Mouse (Mus musculus): Measurements from ENCODE around the gene Gm20661. TPM values are rescaled to one million over a fixed set of nuclear protein-coding genes. Genes with fewer than 3 reads are reported as not detected.

Gm20661 gene
- polyA plus RNA-seq, 1 experiment from 2014 or later, result 6.9 TPM

DNA sequence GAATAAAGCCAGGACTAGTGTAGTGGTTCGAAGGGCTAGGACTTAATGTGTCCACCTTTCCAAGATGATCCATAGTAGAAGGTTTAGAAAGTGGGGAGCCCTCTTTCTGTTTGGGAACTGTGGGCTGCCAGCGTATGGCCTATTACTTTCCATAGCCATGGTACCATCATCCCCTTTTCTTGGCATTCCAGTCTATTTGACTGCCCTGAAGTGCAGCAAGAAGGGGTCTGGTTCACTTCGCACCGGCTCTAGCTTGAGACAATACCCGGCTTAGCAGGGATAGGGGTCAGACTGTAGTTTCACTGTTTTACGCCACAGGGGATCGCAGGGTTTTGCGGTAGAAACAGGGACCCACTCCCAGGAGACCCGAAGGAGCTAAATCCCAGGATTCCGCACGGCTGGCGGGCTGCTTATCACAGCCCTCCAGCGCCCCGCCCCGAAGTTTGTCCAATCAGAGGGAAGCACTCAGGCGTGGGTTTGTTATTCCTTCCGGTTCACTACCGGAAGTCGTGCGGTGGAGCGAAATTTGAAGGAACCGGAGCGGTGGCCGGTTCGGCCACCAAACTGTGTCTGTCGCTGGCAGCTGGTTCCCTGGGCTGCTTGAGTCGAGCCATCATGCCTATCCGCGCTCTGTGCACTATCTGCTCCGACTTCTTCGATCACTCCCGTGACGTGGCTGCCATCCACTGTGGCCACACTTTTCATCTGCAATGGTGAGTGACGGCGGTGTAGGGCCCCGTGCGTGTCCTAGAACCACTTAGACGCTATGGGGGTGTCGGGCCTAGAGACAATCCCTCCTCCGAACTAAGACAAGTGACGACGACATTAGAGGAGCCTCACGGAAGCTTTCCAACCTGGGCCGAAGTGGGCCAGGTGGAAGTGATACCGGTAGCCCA lies 32.1 kb upstream of the Gm20661 start:
- peak overlapping the region; percentile 82 for H3K27ac ChIP-seq (replicated peaks)
- no peaks in the 10 kb centered on the region for H3K27me3 ChIP-seq
- peak; percentile 90 for ATAC-seq (ENCODE audit: insufficient number of reproducible peaks, low FRiP score, low TSS enrichment, low read depth)
- H3K4me2 ChIP-seq (replicated peaks), result peak overlapping the region; percentile 81
- no peaks in the 10 kb centered on the region for H3K9me3 ChIP-seq (replicated peaks)
- 12% methylated on average over 45 of the region's 45 CpGs for WGBS
- H3K4me1 ChIP-seq, result peaks cover 20% of the 10 kb centered on the region
- H3K36me3 ChIP-seq, result no peaks in the 10 kb centered on the region
- peak overlapping the region; percentile 43 for H3K9ac ChIP-seq
- peak overlapping the region; percentile 69 for H3K4me3 ChIP-seq (replicated peaks)

DNA sequence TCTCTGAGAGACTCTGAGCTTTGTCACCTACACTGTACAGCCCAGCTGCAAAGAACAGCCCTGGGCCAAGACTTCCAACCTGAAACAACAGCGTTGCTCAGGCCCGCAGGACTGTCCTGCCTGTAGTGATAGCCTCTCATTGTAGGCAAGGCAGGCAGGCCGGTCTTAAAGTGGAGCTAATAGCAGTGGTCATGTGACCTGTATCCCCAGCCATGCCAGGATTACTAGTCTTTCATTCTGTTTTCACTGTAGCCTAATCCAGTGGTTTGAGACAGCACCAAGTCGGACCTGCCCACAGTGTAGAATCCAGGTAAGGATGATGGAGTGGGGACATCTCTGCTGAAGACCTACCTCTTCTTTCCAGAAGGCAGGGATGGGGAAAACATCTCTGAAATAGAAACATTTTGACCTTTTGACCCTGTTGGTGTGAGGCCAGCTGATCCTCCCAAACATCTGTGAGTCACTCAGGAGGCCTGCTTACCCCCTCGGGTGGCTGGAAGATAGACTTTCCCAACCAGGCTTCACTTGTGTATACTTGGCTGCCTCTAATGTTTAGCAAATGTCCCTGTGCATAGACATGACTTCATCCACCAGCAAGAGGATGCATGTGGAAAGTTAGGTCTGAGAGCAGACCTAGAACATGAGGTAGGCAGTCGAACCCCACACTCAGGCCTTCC lies 27.1 kb upstream of the Gm20661 start:
- Histone ChIP-seq H3K4me2 (replicated peaks) (no peak overlapping the region), H3K9me3 (replicated peaks) (no peaks in the 10 kb centered on the region), H3K4me3 (replicated peaks) (no peak overlapping the region), H3K4me1 (peaks cover 11% of the 10 kb centered on the region), H3K27me3 (no peaks in the 10 kb centered on the region), H3K36me3 (peaks cover 34% of the 10 kb centered on the region), H3K27ac (replicated peaks) (no peak overlapping the region), H3K9ac (no peak overlapping the region; the same call in 1 of the 2 replicates)
- ATAC-seq (ENCODE audit: insufficient number of reproducible peaks, low FRiP score, low TSS enrichment, low read depth), result no peak
- WGBS, result 72% methylated on average over 6 of the region's 6 CpGs

- Histone ChIP-seq H3K9me3 (replicated peaks) (no peaks in the 10 kb centered on the region), H3K4me1 (peaks cover under 1% of the 10 kb centered on the region; the same call in 1 of the 2 replicates), H3K27ac (replicated peaks) (no peak overlapping the region), H3K4me3 (replicated peaks) (no peak overlapping the region), H3K9ac (no peak overlapping the region), H3K36me3 (peaks cover 46% of the 10 kb centered on the region), H3K4me2 (replicated peaks) (no peak overlapping the region), H3K27me3 (no peaks in the 10 kb centered on the region)
- no peak for ATAC-seq (ENCODE audit: insufficient number of reproducible peaks, low FRiP score, low TSS enrichment, low read depth)
- WGBS, result 62% methylated on average over 6 of the region's 6 CpGs
Measured at GRCm38 (mm10) chr9:107957141-107957540, 25.7 kb upstream of the Gm20661 start.

- WGBS, result 61% methylated on average over 6 of the region's 6 CpGs
- no peak for ATAC-seq (ENCODE audit: insufficient number of reproducible peaks, low FRiP score, low TSS enrichment, low read depth)
- H3K4me3 ChIP-seq (replicated peaks), result no peak overlapping the region
- H3K4me1 ChIP-seq, result no peaks in the 10 kb centered on the region
- no peaks in the 10 kb centered on the region for H3K27me3 ChIP-seq
- H3K27ac ChIP-seq (replicated peaks), result no peak overlapping the region
- no peaks in the 10 kb centered on the region for H3K9me3 ChIP-seq (replicated peaks)
- peaks cover 64% of the 10 kb centered on the region for H3K36me3 ChIP-seq
- H3K4me2 ChIP-seq (replicated peaks), result no peak overlapping the region
- no peak overlapping the region for H3K9ac ChIP-seq
Measured at GRCm38 (mm10) chr9:107959896-107960295, 23.0 kb upstream of the Gm20661 start.

DNA sequence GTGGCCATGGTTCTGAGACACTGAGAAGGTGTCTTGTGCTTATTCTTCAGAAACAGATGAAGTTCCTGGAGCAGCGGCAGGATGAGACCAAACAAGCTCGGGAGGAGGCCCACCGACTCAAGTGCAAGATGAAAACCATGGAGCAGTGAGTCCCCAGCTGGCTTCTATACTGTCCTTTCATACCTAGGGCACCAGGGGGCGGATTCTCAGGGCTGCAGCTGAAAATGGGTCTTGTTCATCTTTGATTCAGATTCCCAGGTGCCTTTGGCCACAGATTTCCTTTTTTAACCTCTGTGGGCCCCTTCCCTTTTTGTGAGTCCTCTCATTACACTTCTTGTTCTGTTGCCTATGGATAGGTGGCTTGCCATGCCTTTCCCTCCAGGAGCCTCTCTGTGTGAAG lies 21.9 kb upstream of the Gm20661 start:
- Histone ChIP-seq H3K4me1 (no peaks in the 10 kb centered on the region), H3K27ac (replicated peaks) (no peak overlapping the region), H3K4me3 (replicated peaks) (no peak overlapping the region), H3K9ac (no peak overlapping the region), H3K36me3 (peaks cover 66% of the 10 kb centered on the region), H3K4me2 (replicated peaks) (no peak overlapping the region), H3K27me3 (no peaks in the 10 kb centered on the region), H3K9me3 (replicated peaks) (no peaks in the 10 kb centered on the region)
- 76% methylated on average over 4 of the region's 4 CpGs for WGBS
- no peak for ATAC-seq (ENCODE audit: insufficient number of reproducible peaks, low FRiP score, low TSS enrichment, low read depth)

- Histone ChIP-seq H3K36me3 (peaks cover 64% of the 10 kb centered on the region), H3K27ac (replicated peaks) (no peak overlapping the region), H3K4me1 (no peaks in the 10 kb centered on the region), H3K27me3 (no peaks in the 10 kb centered on the region), H3K4me3 (replicated peaks) (no peak overlapping the region), H3K9me3 (replicated peaks) (no peaks in the 10 kb centered on the region), H3K9ac (no peak overlapping the region), H3K4me2 (replicated peaks) (no peak overlapping the region)
- WGBS, result 80% methylated on average over 10 of the region's 10 CpGs
- ATAC-seq (ENCODE audit: insufficient number of reproducible peaks, low FRiP score, low TSS enrichment, low read depth), result no peak
Measured at GRCm38 (mm10) chr9:107961351-107961762, 21.5 kb upstream of the Gm20661 start.

- Histone ChIP-seq H3K4me2 (replicated peaks) (no peak overlapping the region), H3K36me3 (peaks cover 61% of the 10 kb centered on the region), H3K27me3 (no peaks in the 10 kb centered on the region), H3K4me1 (no peaks in the 10 kb centered on the region), H3K4me3 (replicated peaks) (no peak overlapping the region), H3K9ac (no peak overlapping the region), H3K27ac (replicated peaks) (no peak overlapping the region), H3K9me3 (replicated peaks) (no peaks in the 10 kb centered on the region)
- no peak for ATAC-seq (ENCODE audit: insufficient number of reproducible peaks, low FRiP score, low TSS enrichment, low read depth)
- WGBS, result 49% methylated on average over 5 of the region's 5 CpGs
Measured at GRCm38 (mm10) chr9:107961881-107962280, 21.0 kb upstream of the Gm20661 start.

GRCm38 (mm10) chr9:107962916-107963315 lies 19.9 kb upstream of the Gm20661 start:
- no peak overlapping the region for H3K27ac ChIP-seq (replicated peaks)
- H3K36me3 ChIP-seq, result peaks cover 50% of the 10 kb centered on the region
- H3K27me3 ChIP-seq, result no peaks in the 10 kb centered on the region
- no peaks in the 10 kb centered on the region for H3K4me1 ChIP-seq
- no peak overlapping the region for H3K4me2 ChIP-seq (replicated peaks)
- H3K9me3 ChIP-seq (replicated peaks), result no peaks in the 10 kb centered on the region
- ATAC-seq (ENCODE audit: insufficient number of reproducible peaks, low FRiP score, low TSS enrichment, low read depth), result no peak
- 92% methylated on average over 9 of the region's 9 CpGs for WGBS
- no peak overlapping the region for H3K4me3 ChIP-seq (replicated peaks)
- no peak overlapping the region for H3K9ac ChIP-seq

- Histone ChIP-seq H3K27me3 (no peaks in the 10 kb centered on the region), H3K4me3 (replicated peaks) (no peak overlapping the region), H3K36me3 (peaks cover 46% of the 10 kb centered on the region), H3K9me3 (replicated peaks) (no peaks in the 10 kb centered on the region), H3K4me1 (no peaks in the 10 kb centered on the region), H3K9ac (no peak overlapping the region), H3K4me2 (replicated peaks) (no peak overlapping the region), H3K27ac (replicated peaks) (no peak overlapping the region)
- 15% methylated on average over 5 of the region's 5 CpGs for WGBS
- no peak; the same call in 1 of the 2 replicates for ATAC-seq (ENCODE audit: insufficient number of reproducible peaks, low FRiP score, low TSS enrichment, low read depth)
Measured at GRCm38 (mm10) chr9:107963700-107964099, 19.2 kb upstream of the Gm20661 start.

GRCm38 (mm10) chr9:107964681-107965080 lies 18.2 kb upstream of the Gm20661 start:
- no peaks in the 10 kb centered on the region for H3K27me3 ChIP-seq
- H3K9ac ChIP-seq, result no peak overlapping the region
- 92% methylated on average over 9 of the region's 9 CpGs for WGBS
- H3K4me3 ChIP-seq (replicated peaks), result no peak overlapping the region
- no peak for ATAC-seq (ENCODE audit: insufficient number of reproducible peaks, low FRiP score, low TSS enrichment, low read depth)
- no peak overlapping the region for H3K27ac ChIP-seq (replicated peaks)
- H3K4me2 ChIP-seq (replicated peaks), result no peak overlapping the region
- peaks cover 55% of the 10 kb centered on the region; the same call in 1 of the 2 replicates for H3K36me3 ChIP-seq
- no peaks in the 10 kb centered on the region for H3K4me1 ChIP-seq
- no peaks in the 10 kb centered on the region for H3K9me3 ChIP-seq (replicated peaks)

DNA sequence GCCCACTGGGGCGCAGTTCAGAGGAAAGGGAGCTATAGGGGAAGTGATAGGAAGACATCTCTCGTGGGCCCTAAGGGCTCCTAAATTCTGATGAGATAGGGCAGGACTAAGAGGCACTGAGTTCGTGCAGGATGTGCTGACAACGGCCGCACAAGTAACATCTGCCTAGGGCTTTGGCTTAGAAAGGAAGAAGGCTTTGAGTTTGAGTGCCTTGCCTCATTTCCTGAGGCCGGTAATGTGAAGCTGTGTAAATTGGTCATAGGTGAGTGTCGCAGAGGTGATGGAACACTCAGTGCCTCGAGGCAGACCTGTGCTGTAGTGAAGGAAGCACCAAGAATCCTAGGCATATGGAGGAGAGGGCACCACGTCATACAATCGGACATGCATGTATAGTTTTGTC lies 16.2 kb upstream of the Gm20661 start:
- no peak overlapping the region for H3K9ac ChIP-seq
- no peaks in the 10 kb centered on the region for H3K27me3 ChIP-seq
- peaks cover 46% of the 10 kb centered on the region; the same call in 1 of the 2 replicates for H3K36me3 ChIP-seq
- H3K9me3 ChIP-seq (replicated peaks), result no peaks in the 10 kb centered on the region
- H3K4me2 ChIP-seq (replicated peaks), result no peak overlapping the region
- ATAC-seq (ENCODE audit: insufficient number of reproducible peaks, low FRiP score, low TSS enrichment, low read depth), result no peak
- 85% methylated on average over 10 of the region's 10 CpGs for WGBS
- no peaks in the 10 kb centered on the region for H3K4me1 ChIP-seq
- H3K4me3 ChIP-seq (replicated peaks), result no peak overlapping the region
- H3K27ac ChIP-seq (replicated peaks), result no peak overlapping the region

All from embryonic facial prominence, embryonic 15.5 days (tissue).